Mouse (Mus musculus): Measurements from ENCODE around the gene Zbtb3. TPM values are rescaled to one million over a fixed set of nuclear protein-coding genes. Genes with fewer than 3 reads are reported as not detected.

The Zbtb3 gene
- 8.3 and 9.6 TPM in 2 replicates for polyA plus RNA-seq (2015; fragmentation: Nextera tagmentation; extraction: Ambion mirVana)

DNA sequence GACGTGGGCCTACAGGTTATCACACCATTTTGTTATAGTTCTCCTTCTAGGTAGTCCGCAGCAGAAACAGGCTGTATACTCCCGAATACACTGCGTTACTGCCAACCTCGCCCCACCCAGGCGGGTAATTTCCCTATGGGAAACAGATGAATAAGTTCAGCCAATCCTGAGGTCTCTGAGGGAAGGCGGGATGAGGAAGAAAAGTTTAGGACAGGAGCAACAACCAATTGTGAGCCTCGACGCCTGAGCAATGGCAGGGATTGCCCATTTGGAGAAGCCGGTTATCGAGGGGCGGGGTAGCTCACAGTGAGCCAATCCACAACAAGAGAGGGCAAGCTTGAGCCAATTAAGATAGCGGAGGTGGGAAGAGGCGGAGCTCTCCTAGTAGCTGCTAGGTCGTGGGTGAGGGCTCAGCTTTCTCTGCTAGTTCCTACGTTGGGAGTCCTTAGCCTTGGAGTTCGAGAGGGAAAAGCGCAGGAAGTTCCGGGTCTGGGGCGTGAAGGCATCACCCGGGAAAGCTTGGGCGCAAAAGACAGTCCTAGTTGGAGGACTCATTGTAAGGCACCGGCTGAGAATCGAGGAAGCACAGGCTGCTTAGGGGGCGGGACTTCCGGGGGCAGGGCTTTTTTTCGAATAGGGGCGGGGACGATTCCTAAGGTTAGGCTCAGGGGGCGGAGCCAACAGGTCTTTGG is at the start of gene Zbtb3:
TSS of gene Zbtb3 (plus strand) at position 426 of the 692 bp plus-strand sequence.
- Histone ChIP-seq H3K4me3 (peak within 1 kb of the TSS; percentile 69), H3K4me2 (replicated peaks) (peak within 1 kb of the TSS; percentile 61), H3K27ac (replicated peaks) (peak within 1 kb of the TSS; percentile 95), H3K4me1 (peaks cover 30% of the 10 kb centered on the region), H3K36me3 (peaks cover 23% of the 10 kb centered on the region), H3K9me3 (no peaks in the 10 kb centered on the region), H3K9ac (replicated peaks) (peak within 1 kb of the TSS; percentile 65), H3K27me3 (no peaks in the 10 kb centered on the region)
- peak; percentile 97 for ATAC-seq (replicated peaks)
- under 1% methylated on average over 30 of the region's 30 CpGs for WGBS

DNA sequence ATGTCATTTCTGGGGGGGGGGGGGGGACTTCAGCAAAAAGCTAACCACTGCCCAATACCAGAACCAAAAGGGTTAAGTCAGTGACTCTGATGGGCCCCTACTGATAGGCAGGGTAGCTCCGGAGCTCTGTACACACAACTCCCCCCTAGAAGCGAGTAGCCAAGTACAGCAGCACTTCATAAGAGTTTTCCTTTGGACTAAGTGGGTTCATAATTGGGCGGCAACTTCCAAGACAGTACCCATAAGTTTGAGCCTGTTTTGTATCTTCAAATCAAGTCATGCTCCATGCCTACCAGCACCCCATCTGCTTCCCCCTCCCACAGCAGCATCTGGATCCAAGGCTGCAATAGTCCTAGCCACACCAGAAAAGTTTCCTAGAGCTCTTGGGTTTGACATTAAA is 46.7 kb upstream of the Zbtb3 start:
- Histone ChIP-seq H3K4me2 (replicated peaks) (peak overlapping the region; percentile 56; the same call in 1 of the 2 replicates), H3K4me1 (peaks cover 28% of the 10 kb centered on the region), H3K9ac (replicated peaks) (no peak overlapping the region), H3K27me3 (no peaks in the 10 kb centered on the region), H3K36me3 (peaks cover 38% of the 10 kb centered on the region), H3K9me3 (no peaks in the 10 kb centered on the region), H3K4me3 (peak overlapping the region; percentile 74; the same call in 1 of the 2 replicates), H3K27ac (replicated peaks) (no peak overlapping the region)
- WGBS, result 82% methylated on average over 3 of the region's 3 CpGs
- ATAC-seq (replicated peaks), result no peak

DNA sequence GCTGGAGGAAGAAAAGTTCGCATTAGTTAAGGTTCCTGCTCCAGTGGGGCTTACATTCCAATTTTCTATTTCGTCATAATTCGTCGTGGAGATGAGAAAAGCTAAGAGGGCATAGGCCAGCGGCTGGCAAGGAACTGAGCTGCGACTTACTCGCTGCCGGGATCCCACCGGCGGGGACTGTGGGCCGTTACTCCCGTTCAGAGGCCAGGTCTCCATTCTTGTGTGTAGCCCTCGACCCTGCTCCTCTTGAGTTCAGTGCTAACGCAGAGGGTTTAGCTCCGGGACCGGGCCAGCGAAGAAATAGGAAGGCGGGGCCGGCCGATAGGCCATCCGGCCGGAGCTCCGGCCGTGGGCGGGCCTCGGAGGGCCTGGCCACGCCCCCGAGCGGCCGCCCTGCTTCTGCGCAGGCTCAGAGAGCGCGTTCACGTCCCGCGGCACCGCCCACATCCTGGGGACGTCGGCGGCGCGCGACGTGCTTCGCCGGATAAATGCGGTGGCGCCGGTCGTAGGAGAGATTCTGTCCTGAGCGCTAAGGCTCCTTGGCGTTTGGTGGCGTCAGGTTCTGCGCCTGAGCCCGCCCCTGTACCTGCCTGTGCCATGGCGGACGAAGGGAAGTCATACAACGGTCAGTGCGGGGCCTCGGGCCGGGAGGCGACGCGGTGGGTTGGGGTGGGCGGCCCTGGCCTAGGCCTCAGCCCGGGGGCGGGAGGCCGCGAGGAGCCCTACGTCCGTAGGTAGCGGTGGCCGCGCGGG is 45.5 kb upstream of the Zbtb3 start, which contains the start of gene Nxf1:
TSS of gene Nxf1 (plus strand) at position 439 of the 753 bp plus-strand sequence.
- H3K27me3 ChIP-seq, result no peaks in the 10 kb centered on the region
- under 1% methylated on average over 75 of the region's 75 CpGs for WGBS
- peak; percentile 94 for ATAC-seq (replicated peaks)
- peak within 1 kb of the TSS; percentile 85 for H3K9ac ChIP-seq (replicated peaks)
- H3K36me3 ChIP-seq, result peaks cover 28% of the 10 kb centered on the region
- peak within 1 kb of the TSS; percentile 56 for H3K4me2 ChIP-seq (replicated peaks)
- no peaks in the 10 kb centered on the region for H3K9me3 ChIP-seq
- H3K4me1 ChIP-seq, result peaks cover 28% of the 10 kb centered on the region
- H3K4me3 ChIP-seq, result peak within 1 kb of the TSS; percentile 74
- H3K27ac ChIP-seq (replicated peaks), result peak within 1 kb of the TSS; percentile 82

DNA sequence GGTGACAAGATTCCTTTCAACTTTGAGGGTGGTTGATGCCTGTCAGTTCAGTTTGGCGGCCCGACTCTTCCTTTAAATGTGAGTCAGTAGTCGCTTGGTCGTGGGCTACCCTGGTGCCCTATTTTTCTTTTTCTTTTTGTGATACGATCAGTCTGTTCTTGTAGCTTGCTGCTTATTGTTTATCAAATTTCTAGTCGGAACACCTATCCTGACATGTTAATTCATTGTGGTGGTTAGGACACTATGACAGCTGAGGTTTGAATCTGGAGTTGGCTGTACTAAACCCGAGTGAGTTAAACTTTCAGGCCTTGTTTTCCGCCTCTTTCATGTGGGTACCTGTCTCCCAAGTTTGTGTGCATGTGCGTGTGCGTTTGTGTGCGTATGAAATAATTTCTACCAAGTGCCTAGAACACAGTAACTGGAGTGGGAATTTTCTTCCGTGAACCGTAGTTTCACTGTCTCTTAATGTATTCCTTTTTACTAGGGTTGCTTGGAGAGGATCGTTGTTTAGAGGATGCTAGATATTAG is 44.8 kb upstream of the Zbtb3 start:
- Histone ChIP-seq H3K4me1 (peaks cover 28% of the 10 kb centered on the region), H3K9me3 (no peaks in the 10 kb centered on the region), H3K4me2 (replicated peaks) (peak overlapping the region; percentile 55), H3K36me3 (peaks cover 25% of the 10 kb centered on the region), H3K9ac (replicated peaks) (peak overlapping the region; percentile 85), H3K27me3 (no peaks in the 10 kb centered on the region), H3K27ac (replicated peaks) (peak overlapping the region; percentile 82; the same call in 1 of the 2 replicates), H3K4me3 (peak overlapping the region; percentile 74)
- ATAC-seq (replicated peaks), result no peak
- 4% methylated on average over 14 of the region's 14 CpGs for WGBS

DNA sequence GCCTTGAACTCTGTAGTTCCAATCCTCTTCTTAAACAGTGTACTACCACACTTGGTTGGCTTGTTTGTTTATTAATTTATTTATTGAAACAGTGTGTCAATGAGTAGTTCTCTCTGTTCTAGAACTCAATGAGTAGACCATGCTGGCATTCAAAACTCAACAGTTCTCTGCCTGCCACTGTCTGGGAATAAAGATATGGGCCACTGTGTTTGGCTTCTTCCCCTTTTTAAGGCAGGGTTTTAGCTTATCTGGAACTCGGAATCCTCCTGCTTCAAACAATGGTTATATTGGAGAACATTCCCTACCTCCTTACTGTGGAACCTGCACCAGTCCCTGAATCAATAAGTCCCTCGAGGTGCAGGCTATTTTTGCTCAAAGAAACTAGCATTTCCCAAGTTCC is 43.5 kb upstream of the Zbtb3 start:
- Histone ChIP-seq H3K4me1 (peaks cover 28% of the 10 kb centered on the region), H3K9ac (replicated peaks) (no peak overlapping the region), H3K4me2 (replicated peaks) (no peak overlapping the region), H3K4me3 (no peak overlapping the region), H3K36me3 (peaks cover 27% of the 10 kb centered on the region), H3K9me3 (no peaks in the 10 kb centered on the region), H3K27ac (replicated peaks) (no peak overlapping the region), H3K27me3 (no peaks in the 10 kb centered on the region)
- no peak for ATAC-seq (replicated peaks)
- 93% methylated on average over 2 of the region's 2 CpGs for WGBS

DNA sequence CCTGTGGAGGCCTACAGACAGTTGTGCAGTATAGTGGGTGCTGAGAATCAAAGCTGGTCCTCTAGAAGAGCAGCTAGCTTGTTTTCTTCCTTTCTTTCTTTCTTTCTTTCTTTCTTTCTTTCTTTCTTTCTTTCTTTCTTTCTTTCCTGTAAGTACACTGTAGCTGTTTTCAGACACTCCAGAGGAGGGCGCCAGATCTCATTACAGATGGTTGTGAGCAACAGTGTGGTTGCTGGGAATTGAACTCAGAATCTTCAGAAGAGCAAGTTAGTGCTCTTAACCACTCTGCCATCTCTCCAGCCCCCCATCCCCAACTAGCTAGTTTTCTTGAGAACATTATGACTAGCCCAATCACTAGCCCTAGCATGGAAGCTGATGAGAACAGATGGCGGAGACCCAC is 41.6 kb upstream of the Zbtb3 start:
- Histone ChIP-seq H3K4me1 (peaks cover 23% of the 10 kb centered on the region), H3K36me3 (peaks cover 37% of the 10 kb centered on the region), H3K4me2 (replicated peaks) (no peak overlapping the region), H3K27ac (replicated peaks) (no peak overlapping the region), H3K9ac (replicated peaks) (no peak overlapping the region), H3K4me3 (no peak overlapping the region), H3K9me3 (no peaks in the 10 kb centered on the region), H3K27me3 (no peaks in the 10 kb centered on the region)
- WGBS, result 88% methylated on average over 2 of the region's 2 CpGs
- ATAC-seq (replicated peaks), result no peak

DNA sequence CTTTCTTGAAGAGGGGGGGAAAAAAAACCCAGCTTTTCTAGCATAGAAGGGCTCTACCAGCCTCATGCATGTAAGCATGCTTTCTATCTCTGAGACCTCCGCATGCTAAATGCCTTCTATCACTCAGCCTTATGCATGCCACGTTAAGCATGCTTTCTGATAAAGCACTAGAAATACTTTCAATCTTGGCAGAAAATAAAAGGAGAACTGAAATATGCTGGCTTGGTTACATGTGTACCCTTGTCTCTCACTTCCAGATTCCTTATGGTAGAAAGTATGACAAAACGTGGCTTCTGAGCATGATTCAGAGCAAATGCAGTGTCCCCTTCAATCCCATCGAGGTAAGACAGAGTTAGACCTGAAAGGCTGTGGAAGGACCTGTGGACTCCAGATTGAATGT is 39.1 kb upstream of the Zbtb3 start:
- no peaks in the 10 kb centered on the region for H3K9me3 ChIP-seq
- no peak overlapping the region for H3K9ac ChIP-seq (replicated peaks)
- WGBS, result 93% methylated on average over 4 of the region's 4 CpGs
- no peak overlapping the region for H3K27ac ChIP-seq (replicated peaks)
- no peak for ATAC-seq (replicated peaks)
- H3K4me1 ChIP-seq, result peaks cover 8% of the 10 kb centered on the region
- H3K4me2 ChIP-seq (replicated peaks), result no peak overlapping the region
- peaks cover 62% of the 10 kb centered on the region for H3K36me3 ChIP-seq
- H3K4me3 ChIP-seq, result no peak overlapping the region
- no peaks in the 10 kb centered on the region for H3K27me3 ChIP-seq

DNA sequence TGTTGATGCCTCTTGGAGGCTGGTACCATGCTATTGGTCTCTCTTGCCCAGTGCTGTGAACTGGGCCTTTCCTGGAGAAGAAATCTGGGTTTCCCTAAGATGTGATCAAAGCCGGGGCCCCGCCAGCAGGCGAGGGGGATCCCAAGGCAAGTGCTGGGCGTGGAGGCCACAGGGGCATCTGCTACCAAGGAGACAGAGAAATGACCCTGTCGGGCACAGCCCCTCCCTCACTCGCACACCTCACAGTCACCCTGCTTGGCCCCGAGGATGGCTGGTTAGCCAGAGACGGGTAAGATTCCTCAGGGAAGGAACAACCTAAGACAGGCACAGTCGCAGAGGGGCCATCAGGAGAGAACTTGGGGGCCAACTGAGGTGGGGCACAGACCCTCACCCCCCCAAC is 36.8 kb upstream of the Zbtb3 start:
- WGBS, result 95% methylated on average over 9 of the region's 9 CpGs
- no peak overlapping the region for H3K4me2 ChIP-seq (replicated peaks)
- peaks cover 81% of the 10 kb centered on the region for H3K36me3 ChIP-seq
- no peaks in the 10 kb centered on the region for H3K27me3 ChIP-seq
- H3K9me3 ChIP-seq, result no peaks in the 10 kb centered on the region
- H3K4me1 ChIP-seq, result peaks cover 5% of the 10 kb centered on the region
- no peak for ATAC-seq (replicated peaks)
- H3K9ac ChIP-seq (replicated peaks), result no peak overlapping the region
- H3K27ac ChIP-seq (replicated peaks), result no peak overlapping the region
- H3K4me3 ChIP-seq, result no peak overlapping the region

DNA sequence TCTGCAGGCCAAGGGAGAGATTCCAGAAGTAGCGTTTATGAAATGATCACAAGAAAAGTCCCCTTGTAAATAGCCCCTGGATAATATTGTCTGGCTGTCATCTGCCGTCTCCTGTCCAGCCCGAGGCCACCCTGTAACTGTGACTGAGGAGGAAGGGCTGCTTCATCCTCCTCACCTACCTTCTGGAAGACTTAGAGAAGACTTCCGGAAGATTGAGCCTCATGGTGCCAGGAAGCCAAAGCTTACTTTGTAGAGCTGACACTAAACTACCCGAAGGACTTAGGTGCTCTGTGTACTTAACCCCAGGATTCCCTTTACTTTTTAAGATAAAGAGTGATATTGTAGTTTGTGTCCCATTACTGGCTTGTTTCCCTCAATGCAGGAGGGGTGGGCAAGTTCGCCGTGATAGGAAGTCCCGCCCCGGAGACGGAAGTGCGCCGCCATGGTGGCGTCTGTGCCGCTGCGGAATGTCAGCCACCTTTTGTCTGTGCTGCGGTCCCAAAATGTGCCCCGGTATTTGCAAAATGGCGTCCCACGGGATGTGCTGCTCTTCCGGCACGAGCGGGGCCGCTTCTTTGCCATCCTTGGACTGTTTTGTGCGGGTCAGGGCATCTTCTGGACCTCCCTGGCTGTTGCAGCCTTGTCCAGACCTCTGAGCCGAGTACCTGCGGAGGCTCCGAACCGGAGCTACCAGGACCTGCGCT is 31.6 kb upstream of the Zbtb3 start, which contains the start of gene Tmem223:
TSS of gene Tmem223 (plus strand) at position 430 of the 704 bp plus-strand sequence.
- ATAC-seq (replicated peaks), result peak; percentile 64
- no peaks in the 10 kb centered on the region for H3K27me3 ChIP-seq
- H3K27ac ChIP-seq (replicated peaks), result peak within 1 kb of the TSS; percentile 92
- peak within 1 kb of the TSS; percentile 95 for H3K9ac ChIP-seq (replicated peaks)
- H3K36me3 ChIP-seq, result peaks cover 57% of the 10 kb centered on the region
- WGBS, result 17% methylated on average over 29 of the region's 29 CpGs
- H3K9me3 ChIP-seq, result no peaks in the 10 kb centered on the region
- H3K4me1 ChIP-seq, result peaks cover 41% of the 10 kb centered on the region
- H3K4me2 ChIP-seq (replicated peaks), result peak within 1 kb of the TSS; percentile 58
- H3K4me3 ChIP-seq, result peak within 1 kb of the TSS; percentile 77

DNA sequence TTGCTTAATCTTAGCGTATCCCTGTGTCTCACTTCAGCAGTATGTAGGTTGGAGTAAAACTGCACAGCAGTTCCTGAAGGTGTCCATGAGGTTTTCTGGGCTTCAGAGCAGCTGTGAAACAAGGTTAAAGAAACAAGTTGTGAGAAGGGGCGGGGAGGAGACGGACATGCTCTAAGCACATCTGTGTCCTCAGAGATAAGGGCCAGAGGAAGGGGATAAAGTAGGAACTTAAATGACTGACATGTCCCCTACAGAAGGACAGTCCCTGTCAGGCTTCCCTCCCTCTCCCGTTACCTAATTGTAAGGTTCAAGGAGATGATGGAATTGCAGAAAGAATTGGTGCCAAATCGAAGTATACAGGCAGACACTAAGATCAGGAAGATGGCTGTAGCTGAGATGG is 29.4 kb upstream of the Zbtb3 start:
- Histone ChIP-seq H3K36me3 (peaks cover 37% of the 10 kb centered on the region), H3K4me3 (peak overlapping the region; percentile 77; the same call in 1 of the 2 replicates), H3K9ac (replicated peaks) (0 out of 2 replicates have a peak overlapping the region, but pooled peaks have one; percentile 91), H3K9me3 (no peaks in the 10 kb centered on the region), H3K27ac (replicated peaks) (peak overlapping the region; percentile 99), H3K4me2 (replicated peaks) (peak overlapping the region; percentile 80; the same call in 1 of the 2 replicates), H3K4me1 (peaks cover 45% of the 10 kb centered on the region), H3K27me3 (no peaks in the 10 kb centered on the region)
- no peak for ATAC-seq (replicated peaks)
- 90% methylated on average over 5 of the region's 5 CpGs for WGBS

DNA sequence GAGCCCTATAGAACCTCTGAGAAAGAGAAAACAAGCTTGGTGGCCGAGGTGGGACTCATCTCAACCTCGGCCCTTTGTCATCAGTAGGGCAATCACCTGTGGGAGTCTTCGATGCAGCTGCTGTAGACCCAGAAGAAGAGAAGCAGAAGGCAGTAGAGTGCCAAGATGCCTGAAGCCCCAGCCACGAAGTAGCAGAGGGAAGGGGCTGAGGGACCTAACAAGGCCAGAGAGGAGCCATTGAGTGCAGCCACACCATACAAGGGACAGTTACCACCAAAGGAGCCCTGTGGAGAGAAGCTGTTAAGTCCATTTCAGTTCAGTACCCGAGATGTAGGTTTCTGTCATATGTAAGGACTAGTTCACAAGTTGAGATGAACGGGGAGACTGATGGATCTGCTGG is 28.9 kb upstream of the Zbtb3 start:
- no peaks in the 10 kb centered on the region for H3K9me3 ChIP-seq
- peaks cover 37% of the 10 kb centered on the region for H3K36me3 ChIP-seq
- H3K27me3 ChIP-seq, result no peaks in the 10 kb centered on the region
- H3K4me2 ChIP-seq (replicated peaks), result peak overlapping the region; percentile 80
- 67% methylated on average over 6 of the region's 6 CpGs for WGBS
- H3K27ac ChIP-seq (replicated peaks), result peak overlapping the region; percentile 99
- H3K4me3 ChIP-seq, result peak overlapping the region; percentile 77
- peaks cover 45% of the 10 kb centered on the region for H3K4me1 ChIP-seq
- ATAC-seq (replicated peaks), result no peak
- H3K9ac ChIP-seq (replicated peaks), result peak overlapping the region; percentile 91
